Mouse (Mus musculus): ENCODE results near the gene Rarb.

DNA sequence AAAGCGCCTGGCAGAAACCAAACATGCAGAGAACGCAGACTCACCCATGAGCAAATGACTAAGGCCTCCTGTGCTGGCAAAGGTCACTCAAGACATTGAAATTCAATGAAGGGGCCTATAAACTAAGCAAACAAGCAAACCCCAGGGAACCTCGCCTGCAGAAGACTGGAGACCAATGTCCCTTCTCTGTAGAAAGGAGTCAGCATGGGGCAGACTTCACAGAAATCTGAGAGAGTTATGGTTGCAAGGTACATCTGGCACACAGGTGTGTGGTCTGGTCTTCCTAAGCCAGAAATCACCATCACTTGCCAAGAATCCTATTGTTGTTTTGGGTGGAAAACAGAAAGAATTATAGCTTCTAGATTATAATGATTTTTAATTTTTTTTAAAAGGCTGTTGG, 23.1 kb upstream of the Rarb start:
- TF ChIP-seq CTCF (IDR thresholded peaks at IDR 0.05; ENCODE audit: low read depth) (no peak), EP300 (IDR thresholded peaks at IDR 0.05; ENCODE audit: low read depth) (no peak)
